Mouse (Mus musculus) kidney, adult 2 months (tissue): ENCODE results near the gene Kctd12.

ENCODE experiments used
- CTCF ChIP-seq: fragments of 200-500 bp; conservative IDR thresholded peaks from 2 replicates; pipeline ENCODE4 v1.5.1; 2011; ENCODE audit warnings: low read depth, mild to moderate bottlenecking, control low read depth, low read length, moderate library complexity, mixed read lengths; ENCODE audit not compliant: insufficient read depth, insufficient read length
- POLR2A ChIP-seq: fragments of 200-500 bp; IDR thresholded peaks from one replicate; pipeline ENCODE4 v1.6.1; 2011; ENCODE audit warnings: low read depth, low read length, control low read depth

GRCm38 (mm10) chr14:103012563-103013150 is 30.2 kb upstream of the Kctd12 start:
- TF ChIP-seq POLR2A = no peak
- peak; percentile 94 for TF ChIP-seq CTCF
